Mouse (Mus musculus): ENCODE measurements around the gene Hexim1.
A peak's percentile ranks its signal among the peaks of the same experiment; 100 is the strongest.

Gene Hexim1

GRCm38 (mm10) chr11:103158621-103159478 is 42.8 kb downstream of the Hexim1 start:
- peak; percentile 97 for DNase-seq (ENCODE audit: inconsistent ontology term)

DNA sequence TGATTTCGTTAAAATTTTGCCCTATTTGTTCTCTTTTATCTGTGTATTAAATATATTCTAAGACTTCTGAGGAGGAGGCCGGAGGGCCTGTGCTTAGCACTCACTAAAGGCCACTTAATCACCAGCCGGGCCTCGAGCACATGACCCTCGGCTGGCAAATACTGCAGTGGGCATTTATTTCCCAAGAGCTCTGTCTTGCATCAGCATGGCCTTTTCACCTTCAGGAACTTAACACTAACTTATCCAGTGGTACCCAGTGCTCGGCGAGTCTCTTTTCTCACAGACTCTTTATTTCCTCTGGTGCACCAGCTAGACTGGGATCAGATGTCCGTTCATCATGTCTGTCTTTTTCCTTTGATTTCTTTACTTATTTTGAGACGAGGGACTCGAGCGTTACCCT is 44.7 kb downstream of the Hexim1 start:
- no peak for DNase-seq (ENCODE audit: inconsistent ontology term)

- DNase-seq (ENCODE audit: inconsistent ontology term) = no peak
Measured at GRCm38 (mm10) chr11:103161449-103161848, 45.4 kb downstream of the Hexim1 start.

DNA sequence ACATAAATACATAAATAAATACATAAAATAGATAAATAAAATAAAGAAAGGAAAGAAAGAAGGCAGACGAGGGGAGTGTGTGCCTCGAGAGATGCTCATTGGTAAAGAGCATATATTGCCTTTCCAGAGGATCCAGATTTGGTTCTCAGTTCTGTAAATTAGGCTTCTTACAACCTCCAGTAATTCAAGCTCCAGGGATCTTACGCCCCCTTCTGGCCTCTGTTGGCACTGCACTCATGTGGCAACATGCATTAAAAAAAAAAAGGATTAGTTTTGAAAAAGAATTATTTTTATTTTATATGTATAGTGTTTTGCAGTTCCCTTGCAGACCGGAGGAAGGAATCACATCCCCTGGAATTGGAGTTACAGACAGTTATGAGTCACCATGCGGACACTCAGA is 46.1 kb downstream of the Hexim1 start:
- DNase-seq (ENCODE audit: inconsistent ontology term) = no peak

DNA sequence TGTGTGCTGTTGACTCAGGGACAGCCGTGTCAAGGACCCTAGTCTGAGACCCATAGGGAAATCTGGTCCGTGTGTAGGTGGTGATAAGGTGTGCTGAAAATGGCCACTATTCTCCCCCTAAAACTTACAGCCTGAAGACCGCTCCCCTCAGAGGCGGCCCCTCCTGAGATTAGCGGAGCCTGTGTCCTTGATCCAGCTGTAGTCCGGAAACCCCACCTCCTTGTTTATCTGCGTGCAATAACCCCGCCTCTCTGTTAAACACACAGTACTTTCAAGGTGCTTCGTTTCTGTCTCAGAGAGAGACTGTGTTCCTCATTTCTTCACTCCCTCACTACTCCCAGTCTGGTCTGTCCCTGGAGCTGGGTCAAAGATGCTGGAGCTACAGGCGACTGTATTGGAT is 48.4 kb downstream of the Hexim1 start:
- no peak for DNase-seq (ENCODE audit: inconsistent ontology term)

- peak; percentile 54 for DNase-seq (ENCODE audit: inconsistent ontology term)
Measured at GRCm38 (mm10) chr11:103168690-103169390, 52.8 kb downstream of the Hexim1 start.

Data from Muller cell, postnatal 12 days (primary cell).